Mouse (Mus musculus): ENCODE results near the gene Arl8a.
"Not testable (repeated sequence)": the region's sequence is repeated elsewhere in the genome, so short reads cannot be mapped to it uniquely, and the experiment has no call there.

Gene Arl8a

DNA sequence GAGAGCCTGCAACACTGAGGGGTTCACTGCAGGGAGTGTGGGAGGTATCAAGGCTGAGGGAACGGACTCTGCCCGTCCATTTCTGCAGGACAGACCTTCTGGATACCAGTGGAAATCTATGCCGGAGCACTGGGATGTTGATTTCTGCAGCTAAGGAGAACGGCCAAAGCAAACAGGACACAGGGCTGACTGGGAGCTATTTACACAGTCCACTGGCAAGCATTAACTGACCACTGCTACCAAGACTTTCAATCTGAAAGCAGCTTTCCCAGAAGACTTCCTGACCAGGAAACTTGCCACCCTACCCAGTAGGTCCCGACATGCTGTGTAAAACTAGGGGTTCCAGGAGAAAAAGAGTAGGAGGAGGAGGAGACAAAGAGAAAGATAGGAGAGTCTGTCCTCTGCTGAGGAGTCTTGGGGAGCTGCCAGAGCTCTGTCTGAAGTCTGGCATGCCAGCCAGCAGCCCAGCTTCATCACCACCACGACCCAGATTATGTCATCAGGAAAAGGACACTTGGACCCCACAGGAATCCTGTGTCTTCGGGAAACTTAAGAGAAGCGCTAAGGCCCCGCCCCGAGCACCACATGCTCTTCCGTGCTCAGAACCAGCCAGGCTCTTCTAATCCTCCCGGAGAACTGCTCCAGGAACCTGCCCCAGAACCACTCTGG, 23.1 kb downstream of the Arl8a start:
- no peak for DNase-seq (ENCODE audit: low read depth)

DNA sequence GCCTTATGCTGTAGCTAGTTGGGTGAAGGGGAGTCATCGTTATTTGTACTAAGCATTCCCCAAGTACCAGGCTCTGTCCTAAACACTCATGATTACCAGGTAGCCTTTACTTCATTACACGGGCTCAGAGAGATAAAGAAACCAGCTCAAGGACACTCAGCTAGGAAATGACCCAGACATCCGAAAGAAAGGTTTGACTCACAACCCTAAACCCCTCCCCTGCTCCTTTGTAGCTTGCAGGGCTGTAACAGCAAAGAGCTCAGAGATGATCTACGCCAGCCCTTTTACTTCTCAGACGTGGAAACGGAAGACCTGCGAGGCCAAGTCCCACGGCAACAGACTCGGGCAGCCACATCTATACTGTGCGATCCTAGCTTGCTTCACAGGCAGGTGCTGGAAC, 23.7 kb downstream of the Arl8a start:
- DNase-seq (ENCODE audit: low read depth): no peak

DNA sequence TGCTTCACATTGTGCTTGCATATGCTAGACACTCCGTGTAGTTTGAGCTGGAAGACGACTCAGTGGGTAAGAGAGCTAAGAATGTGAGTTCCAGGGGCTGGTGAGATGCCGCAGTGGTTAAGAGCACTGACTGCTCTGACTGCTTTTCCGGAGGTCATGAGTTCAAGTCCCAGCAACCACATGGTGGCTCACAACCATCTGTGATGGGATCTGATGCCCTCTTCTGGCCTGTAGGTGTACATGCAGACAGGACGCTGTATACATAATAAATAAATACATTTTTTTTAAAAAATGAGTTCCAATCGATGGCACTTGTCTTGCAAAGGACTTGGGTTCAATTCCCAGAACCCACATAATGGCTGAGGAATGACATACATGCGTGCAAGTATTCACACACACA, 24.6 kb downstream of the Arl8a start:
- DNase-seq (ENCODE audit: low read depth): peak; percentile 28

DNA sequence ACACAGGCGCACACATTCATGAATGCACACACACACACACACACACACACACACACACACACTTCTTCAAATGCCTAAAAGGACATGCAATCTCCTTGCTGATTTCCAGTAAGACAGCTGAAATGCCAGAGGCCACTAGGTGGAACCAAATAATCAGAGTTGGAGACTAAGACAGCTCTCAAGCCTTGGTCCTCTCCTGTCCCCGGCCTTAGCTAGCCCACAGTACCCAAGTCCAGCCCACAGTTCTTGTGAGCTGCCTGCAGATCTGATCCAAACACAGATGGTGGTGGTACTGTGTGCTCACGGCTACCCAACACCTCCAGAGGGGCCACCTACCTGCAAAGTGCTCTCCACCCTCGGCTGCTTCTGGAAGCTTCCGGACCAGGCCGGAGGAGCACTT, 25.4 kb downstream of the Arl8a start:
- peak; percentile 46 for DNase-seq (ENCODE audit: low read depth)

DNA sequence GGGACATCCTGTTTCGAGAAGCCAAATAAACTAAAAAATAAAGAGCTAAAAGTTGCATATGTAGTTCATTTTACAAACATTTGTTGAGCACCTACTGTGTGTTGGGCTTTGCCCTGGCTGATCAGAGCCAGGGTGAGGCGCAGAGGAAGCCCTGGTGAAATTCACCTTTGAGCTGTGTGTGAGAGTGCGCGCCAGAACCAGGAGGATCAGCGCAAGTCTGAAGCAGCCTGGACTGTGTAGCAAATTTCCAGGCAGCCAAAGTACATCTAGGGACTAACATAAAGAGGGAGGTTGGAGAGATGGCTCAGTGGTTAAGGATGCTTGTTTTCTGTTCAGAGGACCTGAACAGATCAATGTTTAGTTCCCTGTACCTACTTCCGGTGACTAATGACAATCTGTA, 26.7 kb downstream of the Arl8a start:
- no peak for DNase-seq (ENCODE audit: low read depth)

GRCm38 (mm10) chr1:135175176-135175575, 28.6 kb downstream of the Arl8a start:
- no peak for DNase-seq (ENCODE audit: low read depth)

GRCm38 (mm10) chr1:135177724-135178123, 31.1 kb downstream of the Arl8a start:
- no peak for DNase-seq (ENCODE audit: low read depth)

GRCm38 (mm10) chr1:135178863-135179262, 32.2 kb downstream of the Arl8a start:
- no peak for DNase-seq (ENCODE audit: low read depth)

DNA sequence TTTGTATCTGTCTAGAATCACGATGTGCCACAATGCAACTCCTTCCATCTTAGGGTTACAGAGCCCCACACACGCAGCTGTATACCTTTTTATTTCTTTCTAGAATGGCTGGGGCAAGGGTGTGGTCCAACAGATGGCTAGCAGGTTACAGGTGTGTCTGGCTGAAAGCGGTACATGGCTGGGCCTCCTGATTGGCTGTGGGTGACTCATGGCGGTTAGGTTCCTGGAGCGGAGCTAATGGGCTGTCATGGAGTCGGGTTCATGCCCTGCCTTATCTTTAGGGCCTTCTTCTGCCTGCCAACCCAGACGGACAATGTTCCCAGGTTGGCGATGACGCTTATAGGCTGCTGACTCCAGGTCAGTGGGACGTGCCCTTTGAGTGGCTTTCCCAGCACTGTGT, 34.2 kb downstream of the Arl8a start:
- DNase-seq (ENCODE audit: low read depth): no peak

GRCm38 (mm10) chr1:135181275-135181674, 34.7 kb downstream of the Arl8a start:
- DNase-seq (ENCODE audit: low read depth): no peak

GRCm38 (mm10) chr1:135181880-135182623, 35.4 kb downstream of the Arl8a start:
- DNase-seq (ENCODE audit: low read depth): no peak

- DNase-seq (ENCODE audit: low read depth): no peak
These were observed 36.4 kb downstream of the Arl8a start for GRCm38 (mm10) chr1:135182975-135183374.

GRCm38 (mm10) chr1:135183448-135183847, 36.8 kb downstream of the Arl8a start:
- no peak for DNase-seq (ENCODE audit: low read depth)

DNA sequence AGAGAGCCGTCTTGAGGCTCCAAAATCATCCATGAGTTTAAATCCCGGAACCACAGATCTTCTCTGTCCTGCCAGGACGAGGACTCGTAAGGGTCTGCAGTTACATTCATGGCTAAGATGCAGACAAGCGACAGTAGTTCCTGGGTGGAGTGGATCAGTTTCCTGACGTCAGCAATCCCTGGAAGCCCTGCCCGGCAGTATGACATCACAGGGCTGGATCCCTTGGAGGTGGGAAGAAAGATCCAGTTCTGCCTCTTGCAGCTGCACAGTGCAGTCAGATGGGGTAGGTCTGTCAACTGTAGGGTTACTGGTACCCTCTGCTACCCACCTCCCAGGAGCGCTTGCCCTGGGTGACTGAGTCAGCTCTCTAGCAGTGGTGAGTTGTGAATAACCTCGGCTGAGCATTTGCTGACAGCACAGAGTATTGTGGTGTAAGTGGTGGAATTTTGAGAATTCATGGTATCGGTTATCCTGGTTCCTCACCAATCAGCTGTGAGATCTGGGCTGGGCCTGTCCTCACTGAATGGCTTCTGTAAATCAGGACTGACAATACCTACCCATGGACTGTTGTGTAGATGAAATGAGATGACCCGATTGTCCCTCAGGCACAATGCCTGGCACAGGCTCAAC, 37.4 kb downstream of the Arl8a start:
- DNase-seq (ENCODE audit: low read depth): no peak

GRCm38 (mm10) chr1:135185936-135186335, 39.3 kb downstream of the Arl8a start:
- DNase-seq (ENCODE audit: low read depth): no peak

DNA sequence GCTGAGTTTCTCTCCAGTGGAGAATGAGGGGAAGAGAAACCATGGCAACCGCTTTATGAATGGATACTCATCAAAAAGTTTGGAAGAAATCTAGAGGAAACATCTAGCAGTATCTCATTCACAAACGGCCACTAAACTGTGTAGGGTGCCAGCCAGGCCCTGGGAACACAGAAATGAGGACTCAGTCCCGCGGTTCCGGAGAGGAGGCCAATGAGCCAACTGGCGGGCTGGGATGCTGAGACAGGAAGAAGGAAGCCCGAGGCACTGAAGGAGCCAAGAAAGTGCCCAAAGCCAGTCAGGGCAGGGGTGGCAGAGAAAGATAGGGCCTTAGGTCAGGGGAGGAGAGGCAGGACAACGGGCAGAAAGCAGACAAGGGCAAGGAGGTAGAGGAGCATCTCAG, 39.8 kb downstream of the Arl8a start:
- no peak for DNase-seq (ENCODE audit: low read depth)

DNA sequence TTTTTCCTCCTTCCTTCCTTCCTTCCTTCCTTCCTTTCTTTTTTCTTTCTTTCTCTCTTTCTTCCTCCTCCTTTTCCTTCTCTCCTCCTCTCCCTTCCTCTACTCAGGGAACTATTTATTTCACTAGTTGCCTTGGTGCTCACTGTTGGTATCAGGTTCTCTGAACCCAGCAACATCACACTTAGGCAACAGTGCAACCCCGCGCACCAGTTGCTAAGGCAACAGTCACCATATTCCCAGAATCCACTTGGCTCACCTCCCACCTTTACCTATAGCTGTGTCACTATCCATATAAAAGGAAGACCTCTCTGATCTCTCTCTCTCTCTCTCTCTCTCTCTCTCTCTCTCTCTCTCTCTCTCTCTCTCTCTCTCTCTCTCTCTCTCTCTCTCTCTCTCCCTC, 40.4 kb downstream of the Arl8a start:
- not testable (repeated sequence) for DNase-seq (ENCODE audit: low read depth)

DNA sequence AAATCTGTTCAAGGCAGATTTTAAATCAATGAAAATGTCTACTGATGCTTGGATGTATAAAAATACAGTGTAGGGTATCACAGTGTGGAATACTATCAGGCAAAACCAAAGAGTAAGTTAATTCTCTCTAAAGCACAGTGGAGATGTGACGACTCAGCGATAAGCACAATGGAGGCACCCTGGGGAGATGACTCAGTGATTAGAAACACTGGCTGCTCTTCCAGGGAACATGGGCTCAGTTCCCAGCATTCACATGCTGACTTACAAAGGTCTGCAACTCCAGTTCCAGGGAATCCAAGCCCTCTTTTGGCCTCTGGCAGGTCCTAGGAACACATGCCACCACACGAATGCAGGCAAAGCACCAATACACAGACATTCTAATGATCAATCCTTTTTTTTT, 41.6 kb downstream of the Arl8a start:
- no peak for DNase-seq (ENCODE audit: low read depth)

DNA sequence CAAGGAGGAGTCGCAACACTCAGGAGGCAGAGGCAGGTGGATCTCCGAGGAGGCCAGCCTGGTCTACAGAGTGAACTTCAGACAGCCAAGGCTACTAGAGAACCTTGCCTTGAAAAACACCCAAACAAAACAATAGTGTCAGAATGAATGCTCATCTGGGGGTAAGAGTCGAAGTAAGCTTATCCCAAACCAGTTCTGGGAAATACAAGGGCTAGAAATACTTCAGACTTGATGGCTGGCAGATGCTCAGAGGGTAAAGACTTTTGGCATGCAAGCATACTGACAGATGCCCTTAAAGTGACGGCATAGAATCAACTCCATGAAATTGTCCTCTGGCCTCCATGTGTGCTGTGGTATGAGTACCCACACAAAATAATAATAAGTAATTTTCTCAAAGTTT, 42.6 kb downstream of the Arl8a start:
- no peak for DNase-seq (ENCODE audit: low read depth)

DNA sequence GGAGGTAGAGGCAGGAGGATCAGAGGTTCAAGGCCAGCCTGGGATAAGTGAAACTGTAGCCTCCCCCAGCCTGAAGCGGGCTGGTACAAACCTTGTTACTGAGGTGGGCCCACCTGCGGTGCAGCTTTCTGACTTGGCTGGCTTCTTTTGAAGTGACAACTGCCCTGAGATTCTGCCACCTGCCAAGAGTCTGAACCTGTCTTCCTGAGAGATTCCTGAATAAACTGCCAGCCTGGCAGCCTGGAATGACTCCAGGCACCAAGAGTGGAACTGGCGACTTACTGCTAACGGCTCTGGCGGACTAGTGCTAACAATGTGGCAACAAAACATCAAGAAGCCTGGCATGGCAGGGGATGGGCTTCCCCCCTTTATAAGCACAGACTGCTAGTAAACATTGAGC, 47.7 kb downstream of the Arl8a start:
- DNase-seq (ENCODE audit: low read depth): not testable (repeated sequence)

- DNase-seq (ENCODE audit: low read depth): no peak
These were observed 49.4 kb downstream of the Arl8a start for GRCm38 (mm10) chr1:135195907-135196440.

DNA sequence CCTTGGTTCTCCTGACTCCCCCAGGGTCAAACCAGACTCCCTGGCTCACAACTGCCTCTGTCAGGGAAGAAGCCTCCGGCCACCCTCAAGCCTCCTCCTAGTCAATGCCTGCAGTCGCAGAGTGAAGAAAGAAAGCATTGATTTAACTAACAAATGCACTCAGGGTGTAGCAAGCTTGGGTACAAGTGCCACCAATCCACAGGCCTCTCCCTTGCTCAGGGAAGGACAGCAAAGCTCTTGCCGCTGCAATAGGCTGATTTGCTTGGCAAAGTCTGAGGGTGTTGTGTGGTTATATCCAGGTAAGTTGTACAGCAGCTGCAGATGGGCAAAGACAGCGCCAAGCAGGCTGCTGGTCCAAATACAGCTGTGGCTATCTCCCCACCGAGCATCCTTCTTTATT, 51.8 kb downstream of the Arl8a start:
- no peak for DNase-seq (ENCODE audit: low read depth)

Measured in induced T-regulatory cell, adult 2 months (primary cell).